Mouse (Mus musculus) embryonic fibroblast, embryonic 13.5 days (primary cell): ENCODE results near the gene Gucy2d.

Source experiments
- CTCF ChIP-seq: IDR thresholded peaks from 2 replicates; pipeline ENCODE4 v1.5.1; 2011; ENCODE audit warnings: mild to moderate bottlenecking, control low read depth, low read length, moderate library complexity, borderline replicate concordance; ENCODE audit not compliant: insufficient read depth
- POLR2A ChIP-seq: IDR thresholded peaks from 2 replicates; pipeline ENCODE4 v1.6.1; 2011; ENCODE audit warnings: low read depth, mild to moderate bottlenecking, control low read depth, low read length, moderate library complexity

GRCm38 (mm10) chr7:98469089-98469488 is 28.9 kb downstream of the Gucy2d start:
- TF ChIP-seq CTCF (no peak), POLR2A (no peak)
